ENCODE assay signal across 26 mouse cellular contexts in genomic region chr5:148526631-148527030, GRCm38 (mm10). TPM values are rescaled to one million over a fixed set of nuclear protein-coding genes. Genes with fewer than 3 reads are reported as not detected.
A peak's percentile ranks its signal among the peaks of the same experiment; 100 is the strongest.
DNase-seq lines count a peak whose midpoint lies in the region; ATAC-seq and TF ChIP-seq lines count a peak whose summit lies in the region.
"Had no signal": no experiment of that assay in that cellular context is flagged by ENCODE, and none has a peak within 500 bp of the region (broad histone marks: within the 10 kb centered on the region; RNA-seq: fewer than 3 reads in every experiment).

No protein-coding gene starts in this region.

- 49% methylated on average over 8 of the region's 8 CpGs for WGBS in neural tube, embryonic 13.5 days

- no peak overlapping the region for H3K4me3 ChIP-seq in gastrocnemius, adult 2 months
- H3K4me3 ChIP-seq in layer of hippocampus, adult 2 months: no peak overlapping the region
- no peak overlapping the region for H3K4me3 ChIP-seq in neural tube, embryonic 13.5 days
- H3K4me3 ChIP-seq: embryonic facial prominence, embryonic 12.5 days; erythroblast, embryonic 14.5 days; forebrain, embryonic 12.5 days; forebrain, embryonic 15.5 days; heart, embryonic 13.5 days; hindbrain, embryonic 12.5 days; intestine, embryonic 15.5 days had no signal

- TF ChIP-seq CTCF in gastrocnemius, adult 2 months (IDR thresholded peaks at IDR 0.05): no peak
- no peak for TF ChIP-seq CTCF in layer of hippocampus, adult 2 months (conservative IDR thresholded peaks at IDR 0.05)

- H3K9ac ChIP-seq in neural tube, embryonic 13.5 days: no peak overlapping the region
- H3K9ac ChIP-seq: embryonic facial prominence, embryonic 12.5 days; forebrain, embryonic 12.5 days; forebrain, embryonic 15.5 days; heart, embryonic 13.5 days; hindbrain, embryonic 12.5 days; intestine, embryonic 15.5 days had no signal

- no peak for DNase-seq in gastrocnemius, adult 2 months
- DNase-seq in gastrocnemius, adult 8-10 months (ENCODE audit: low spot score in 2 of 2): no peak
- DNase-seq in layer of hippocampus, adult 2 months (ENCODE audit: low spot score in 2 of 2): no peak
- DNase-seq in layer of hippocampus, adult 9-10 months (ENCODE audit: low spot score): no peak
- DNase-seq in neural tube, embryonic 10.5 days (ENCODE audit: extremely low spot score, low spot score): no peak
- DNase-seq: adrenal gland, postnatal 10 days; adrenal gland, postnatal 36 days; B cell, adult 2 months; cerebellum, adult 18-20 months; cerebellum, adult 9-10 months; cerebellum, postnatal 14 days; gastrocnemius, postnatal 14 days; heart, adult 18-20 months; heart, postnatal 14 days; heart, postnatal 4 days had no signal

- H3K4me1 ChIP-seq in neural tube, embryonic 13.5 days (replicated peaks): peaks cover 67% of the 10 kb centered on the region

- H3K27me3 ChIP-seq in neural tube, embryonic 13.5 days: no peaks in the 10 kb centered on the region
- H3K27me3 ChIP-seq: CH12.LX; embryonic facial prominence, embryonic 12.5 days; forebrain, embryonic 12.5 days; forebrain, embryonic 15.5 days; heart, embryonic 13.5 days; hindbrain, embryonic 12.5 days; intestine, embryonic 15.5 days; Patski had no signal

- peak overlapping the region; percentile 13 for H3K27ac ChIP-seq in gastrocnemius, adult 2 months
- H3K27ac ChIP-seq in layer of hippocampus, adult 2 months: peak overlapping the region; percentile 39; the same call in 1 of the 2 replicates
- peak overlapping the region; percentile 46; the same call in 1 of the 2 replicates for H3K27ac ChIP-seq in neural tube, embryonic 13.5 days (replicated peaks)
- H3K27ac ChIP-seq: embryonic facial prominence, embryonic 12.5 days; forebrain, embryonic 12.5 days; forebrain, embryonic 15.5 days; heart, embryonic 13.5 days; hindbrain, embryonic 12.5 days; intestine, embryonic 15.5 days had no signal

- no peak overlapping the region for H3K4me2 ChIP-seq in neural tube, embryonic 13.5 days
- H3K4me2 ChIP-seq: embryonic facial prominence, embryonic 12.5 days; forebrain, embryonic 12.5 days; forebrain, embryonic 15.5 days; heart, embryonic 13.5 days; hindbrain, embryonic 12.5 days; intestine, embryonic 15.5 days had no signal

- ATAC-seq in neural tube, embryonic 13.5 days (ENCODE audit: low read depth): no peak
- ATAC-seq: forebrain, embryonic 15.5 days; intestine, embryonic 15.5 days; Patski had no signal

- no peaks in the 10 kb centered on the region for H3K9me3 ChIP-seq in neural tube, embryonic 13.5 days
- H3K9me3 ChIP-seq: embryonic facial prominence, embryonic 12.5 days; forebrain, embryonic 12.5 days; forebrain, embryonic 15.5 days; G1E; heart, embryonic 13.5 days; hindbrain, embryonic 12.5 days; intestine, embryonic 15.5 days had no signal

- intact Hi-C loops in gastrocnemius, adult 2 months (cut with DNase I): no loop called here

- H3K36me3 ChIP-seq in neural tube, embryonic 13.5 days: no peaks in the 10 kb centered on the region; the same call in 1 of the 2 replicates
- H3K36me3 ChIP-seq: embryonic facial prominence, embryonic 12.5 days; forebrain, embryonic 12.5 days; forebrain, embryonic 15.5 days; heart, embryonic 13.5 days; hindbrain, embryonic 12.5 days; intestine, embryonic 15.5 days had no signal

RNA-seq across cellular contexts. Expression of gene Ubl3, which starts 26.0 kb away (rescaled TPM):
- 100 to 1,000 TPM; 140 to 141 TPM for total RNA-seq in gastrocnemius, adult 2 months (2021)
- 100 to 1,000 TPM; 142 to 218 (median 178) TPM for total RNA-seq in gastrocnemius, adult 8-10 months (2022)
- total RNA-seq in layer of hippocampus, adult 2 months (2021): 100 to 1,000 TPM; 221 to 227 TPM
- 103 and 109 TPM in 2 replicates for polyA plus RNA-seq in neural tube, embryonic 13.5 days (2015; fragmentation: Nextera tagmentation; extraction: Ambion mirVana)
